Mouse (Mus musculus) kidney, postnatal 0 days (tissue): ENCODE measurements at regions not wholly inside any gene's neighbourhood (a gene's known extent, or its start where the extent isn't known, plus 50 kb on each side); places are given as distances from the start of the nearest gene placed in this dataset.

Source experiments
- ATAC-seq: fragments of 200-750 bp; cut with Nextera tagmentation; replicated peaks from 2 replicates; pipeline ENCODE4 v1.8.0; 2017; ENCODE audit warnings: low read depth, moderate number of reproducible peaks, moderate TSS enrichment, moderate library complexity; ENCODE audit not compliant: low FRiP score
- DNase-seq: peaks from one replicate; pipeline ENCODE4 v3.0.0-alpha.2; 2016; ENCODE audit warnings: low spot score
- H3K27ac ChIP-seq: fragments of 300-500 bp; sonication (generic); 2 replicates; pipeline ENCODE4 v1.5.1; 2014; ENCODE audit warnings: mild to moderate bottlenecking
- H3K27me3 ChIP-seq: fragments of 300-500 bp; sonication (generic); 2 replicates; pipeline ENCODE4 v1.6.1; 2014; ENCODE audit warnings: low read length, mixed read lengths; ENCODE audit not compliant: insufficient read depth
- H3K36me3 ChIP-seq: fragments of 300-500 bp; sonication (generic); 2 replicates; pipeline ENCODE4 v1.6.1; 2014; ENCODE audit warnings: low read length, mixed read lengths; ENCODE audit not compliant: insufficient read depth
- H3K4me1 ChIP-seq: fragments of 300-500 bp; sonication (generic); replicated peaks from 2 replicates; pipeline ENCODE4 v1.6.1; 2014; ENCODE audit warnings: antibody characterized with exemption, low read length, mixed read lengths; ENCODE audit not compliant: insufficient read depth
- H3K4me2 ChIP-seq: fragments of 300-500 bp; sonication (generic); 2 replicates; pipeline ENCODE4 v1.6.1; 2014; ENCODE audit warnings: mild to moderate bottlenecking, low read length, moderate library complexity, mixed read lengths
- H3K4me3 ChIP-seq: fragments of 300-500 bp; sonication (generic); replicated peaks from 2 replicates; pipeline ENCODE4 v1.5.1; 2014; ENCODE audit warnings: low read depth, low read length
- H3K9ac ChIP-seq: fragments of 300-500 bp; sonication (generic); 2 replicates; pipeline ENCODE4 v1.6.1; 2014; ENCODE audit warnings: low read depth, low read length
- H3K9me3 ChIP-seq: fragments of 300-500 bp; sonication (generic); replicated peaks from 2 replicates; pipeline ENCODE4 v1.6.1; 2016; ENCODE audit warnings: low read length, inconsistent platforms, mixed read lengths
- CTCF ChIP-seq: IDR thresholded peaks from 2 replicates; pipeline ENCODE4 v1.5.1; 2016; ENCODE audit warnings: antibody characterized with exemption, low read depth, mild to moderate bottlenecking, moderate library complexity
- WGBS: fragments of 180-500 bp; shearing (Covaris S2); extraction: QIAGEN DNeasy Blood & Tissue Kit; methylation state at CpG from one replicate; pipeline ENCODE4 v1.1.7; 2014; 5-methylcytosine and 5-hydroxymethylcytosine counted together

GRCm38 (mm10) chr5:119331461-119331860, 339.0 kb upstream of the Tbx3 start:
- Histone ChIP-seq H3K36me3 (no peaks in the 10 kb centered on the region), H3K27ac (no peak overlapping the region), H3K9ac (no peak overlapping the region), H3K27me3 (no peaks in the 10 kb centered on the region), H3K4me3 (no peak overlapping the region), H3K9me3 (no peaks in the 10 kb centered on the region), H3K4me2 (no peak overlapping the region), H3K4me1 (no peaks in the 10 kb centered on the region)
- DNase-seq (no peak), ATAC-seq (no peak)
- no peak for TF ChIP-seq CTCF
- 64% methylated on average over 3 of the region's 3 CpGs for WGBS

- Histone ChIP-seq H3K4me3 (no peak overlapping the region), H3K27me3 (no peaks in the 10 kb centered on the region), H3K4me2 (no peak overlapping the region), H3K9me3 (no peaks in the 10 kb centered on the region), H3K9ac (no peak overlapping the region), H3K27ac (no peak overlapping the region), H3K36me3 (no peaks in the 10 kb centered on the region), H3K4me1 (no peaks in the 10 kb centered on the region)
- ATAC-seq (no peak), DNase-seq (no peak)
- no peak for TF ChIP-seq CTCF
- WGBS: 53% methylated on average over 7 of the region's 7 CpGs
These were observed 337.8 kb upstream of the Tbx3 start for GRCm38 (mm10) chr5:119332621-119333020.

- no peak overlapping the region for H3K9ac ChIP-seq
These were observed 335.3 kb upstream of the Tbx3 start for GRCm38 (mm10) chr5:119335211-119335610.

GRCm38 (mm10) chr5:119335979-119336378, 334.5 kb upstream of the Tbx3 start:
- no peak overlapping the region for H3K9ac ChIP-seq
- TF ChIP-seq CTCF: no peak
- 66% methylated on average over 6 of the region's 6 CpGs for WGBS
- no peaks in the 10 kb centered on the region for H3K27me3 ChIP-seq
- no peaks in the 10 kb centered on the region for H3K36me3 ChIP-seq
- no peak overlapping the region for H3K4me2 ChIP-seq
- no peaks in the 10 kb centered on the region for H3K9me3 ChIP-seq
- no peak overlapping the region for H3K4me3 ChIP-seq
- H3K27ac ChIP-seq: no peak overlapping the region
- H3K4me1 ChIP-seq: no peaks in the 10 kb centered on the region
- no peak for DNase-seq
- no peak for ATAC-seq

More at GRCm38 (mm10) chr5:119335211-119335610, 335.3 kb upstream of the Tbx3 start:
- no peaks in the 10 kb centered on the region for H3K9me3 ChIP-seq
- no peaks in the 10 kb centered on the region for H3K36me3 ChIP-seq
- 94% methylated on average over 2 of the region's 2 CpGs for WGBS
- no peak overlapping the region for H3K4me3 ChIP-seq
- no peaks in the 10 kb centered on the region for H3K27me3 ChIP-seq
- no peak overlapping the region for H3K27ac ChIP-seq
- no peak for TF ChIP-seq CTCF
- DNase-seq (no peak), ATAC-seq (no peak)
- no peaks in the 10 kb centered on the region for H3K4me1 ChIP-seq
- no peak overlapping the region for H3K4me2 ChIP-seq

- no peak overlapping the region for H3K27ac ChIP-seq
- no peak overlapping the region for H3K4me3 ChIP-seq
- ATAC-seq: no peak
- H3K27me3 ChIP-seq: no peaks in the 10 kb centered on the region
- no peak for TF ChIP-seq CTCF
- no peak overlapping the region for H3K4me2 ChIP-seq
- H3K9me3 ChIP-seq: no peaks in the 10 kb centered on the region
- 71% methylated on average over 4 of the region's 4 CpGs for WGBS
- H3K4me1 ChIP-seq: no peaks in the 10 kb centered on the region
- H3K36me3 ChIP-seq: no peaks in the 10 kb centered on the region
- H3K9ac ChIP-seq: no peak overlapping the region
- no peak for DNase-seq
These were observed 332.7 kb upstream of the Tbx3 start for GRCm38 (mm10) chr5:119337739-119338138.

GRCm38 (mm10) chr5:119338711-119339110, 331.8 kb upstream of the Tbx3 start:
- no peaks in the 10 kb centered on the region for H3K27me3 ChIP-seq
- ATAC-seq (no peak), DNase-seq (no peak)
- H3K36me3 ChIP-seq: no peaks in the 10 kb centered on the region
- no peak overlapping the region for H3K4me3 ChIP-seq
- no peak overlapping the region for H3K9ac ChIP-seq
- 95% methylated on average over 6 of the region's 6 CpGs for WGBS
- H3K27ac ChIP-seq: no peak overlapping the region
- no peak overlapping the region for H3K4me2 ChIP-seq
- no peaks in the 10 kb centered on the region for H3K9me3 ChIP-seq
- no peaks in the 10 kb centered on the region for H3K4me1 ChIP-seq
- TF ChIP-seq CTCF: no peak

GRCm38 (mm10) chr5:119348303-119348702, 322.2 kb upstream of the Tbx3 start:
- no peak overlapping the region for H3K27ac ChIP-seq
- no peak for ATAC-seq
- no peak overlapping the region for H3K4me3 ChIP-seq
- no peaks in the 10 kb centered on the region for H3K36me3 ChIP-seq
- no peak for TF ChIP-seq CTCF
- no peaks in the 10 kb centered on the region for H3K27me3 ChIP-seq
- DNase-seq: no peak
- no peaks in the 10 kb centered on the region for H3K4me1 ChIP-seq
- H3K4me2 ChIP-seq: no peak overlapping the region
- WGBS: 50% methylated on average over 4 of the region's 4 CpGs
- no peak overlapping the region for H3K9ac ChIP-seq
- H3K9me3 ChIP-seq: no peaks in the 10 kb centered on the region
